8 mouse cellular contexts compared by ENCODE assay signal in the genomic region with DNA sequence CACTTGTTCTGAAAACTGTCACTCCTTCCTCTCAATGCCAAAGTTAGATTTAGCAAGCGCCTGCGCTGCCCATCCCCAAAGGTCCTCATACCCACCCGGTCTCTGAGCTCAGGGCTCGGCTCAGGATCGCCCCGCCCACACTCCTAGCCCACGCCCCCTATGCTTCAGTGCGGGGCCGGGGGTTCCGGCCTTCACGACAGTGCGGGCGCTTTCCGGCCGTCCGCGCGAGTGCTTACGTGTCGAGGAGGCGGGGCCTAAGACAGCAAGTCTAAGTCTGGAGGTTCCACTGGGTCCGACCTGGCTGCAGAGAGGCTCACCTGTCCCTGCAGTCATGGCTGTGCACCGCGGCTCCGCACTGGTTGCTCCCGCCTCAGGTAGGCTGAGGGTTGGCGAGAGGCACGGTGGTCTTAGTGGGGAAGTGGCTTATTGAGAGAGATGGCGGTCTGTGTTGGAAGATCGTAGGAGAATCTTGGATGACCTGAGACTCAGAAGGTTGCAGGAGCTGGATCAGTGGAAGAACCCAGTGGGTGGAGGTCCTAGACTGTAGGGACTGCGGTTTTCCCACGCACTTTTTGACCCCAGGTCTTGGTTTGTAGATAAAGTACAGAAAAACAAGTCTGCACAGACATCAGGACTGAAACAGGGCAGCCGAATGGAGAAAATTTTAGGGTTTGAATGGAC. TPM values are rescaled to one million over a fixed set of nuclear protein-coding genes. Genes with fewer than 3 reads are reported as not detected.
DNase-seq lines count a peak whose midpoint lies in the region; ATAC-seq and TF ChIP-seq lines count a peak whose summit lies in the region.

A gene (plus strand): TSS at position 233 of the 681 bp plus-strand sequence.

- peaks cover 8% of the 10 kb centered on the region; the same call in 1 of the 2 replicates for H3K79me2 ChIP-seq in liver, adult 2 months (ENCODE audit: control insufficient read depth, insufficient read depth, low read length)
- H3K79me2 ChIP-seq in myocyte (ENCODE audit: control insufficient read depth, insufficient read depth), result peaks cover 23% of the 10 kb centered on the region

- peaks cover 12% of the 10 kb centered on the region; the same call in 1 of the 2 replicates for H3K4me1 ChIP-seq in bone marrow macrophage, adult 2 months (ENCODE audit: control insufficient read depth, insufficient read depth, low read length)
- H3K4me1 ChIP-seq in embryonic fibroblast, embryonic 13.5 days (ENCODE audit: control insufficient read depth, insufficient read depth, low read length), result peaks cover 2% of the 10 kb centered on the region; the same call in 1 of the 2 replicates
- H3K4me1 ChIP-seq in heart, embryonic 10.5 days, result peaks cover 14% of the 10 kb centered on the region
- H3K4me1 ChIP-seq in kidney, embryonic 16.5 days (ENCODE audit: insufficient read depth, low read length), result peaks cover 23% of the 10 kb centered on the region
- peaks cover 7% of the 10 kb centered on the region; the same call in 1 of the 2 replicates for H3K4me1 ChIP-seq in liver, adult 2 months (ENCODE audit: control insufficient read depth, insufficient read depth, low read length)

- no peaks in the 10 kb centered on the region for H3K27me3 ChIP-seq in heart, embryonic 10.5 days (ENCODE audit: insufficient read depth, poor library complexity, severe bottlenecking)
- H3K27me3 ChIP-seq in kidney, embryonic 16.5 days (ENCODE audit: insufficient read depth, low read length), result no peaks in the 10 kb centered on the region
- H3K27me3 ChIP-seq in liver, adult 2 months (ENCODE audit: control insufficient read depth, insufficient read depth, low read length), result no peaks in the 10 kb centered on the region
- H3K27me3 ChIP-seq in myocyte (ENCODE audit: control insufficient read depth, insufficient read depth, insufficient read length), result no peaks in the 10 kb centered on the region
- H3K27me3 ChIP-seq in splenic B cell, adult 2 months (ENCODE audit: control insufficient read depth, insufficient read depth, low read length, poor library complexity, severe bottlenecking), result no peaks in the 10 kb centered on the region

- TF ChIP-seq CTCF in bone marrow macrophage, adult 2 months (IDR thresholded peaks at IDR 0.05; ENCODE audit: low read depth, low read length), result no peak
- TF ChIP-seq CTCF in embryonic fibroblast, embryonic 13.5 days (IDR thresholded peaks at IDR 0.05; ENCODE audit: borderline replicate concordance, insufficient read depth, low read length), result no peak
- no peak for TF ChIP-seq CTCF in liver, adult 2 months (IDR thresholded peaks at IDR 0.05; ENCODE audit: low read depth, low read length)

- peak within 1 kb of the TSS; percentile 93 for H3K9ac ChIP-seq in kidney, embryonic 16.5 days (replicated peaks; ENCODE audit: low read length)
- peak within 1 kb of the TSS; percentile 82 for H3K9ac ChIP-seq in liver, adult 2 months (ENCODE audit: low read depth, low read length)

- peak within 1 kb of the TSS; percentile 87 for H3K4me3 ChIP-seq in bone marrow macrophage, adult 2 months (ENCODE audit: insufficient read depth, low read length)
- peak within 1 kb of the TSS; percentile 98 for H3K4me3 ChIP-seq in embryonic fibroblast, embryonic 13.5 days (ENCODE audit: insufficient read depth, low read length)
- peak within 1 kb of the TSS; percentile 90 for H3K4me3 ChIP-seq in heart, embryonic 10.5 days
- peak within 1 kb of the TSS; percentile 82 for H3K4me3 ChIP-seq in kidney, embryonic 16.5 days (ENCODE audit: low read length)
- H3K4me3 ChIP-seq in liver, adult 2 months (ENCODE audit: insufficient read depth, low read depth, low read length), result peak within 1 kb of the TSS; percentile 68
- peak within 1 kb of the TSS; percentile 67 for H3K4me3 ChIP-seq in myocyte

- H3K4me2 ChIP-seq in kidney, embryonic 16.5 days (replicated peaks; ENCODE audit: low read depth, low read length), result peak within 1 kb of the TSS; percentile 76
- H3K4me2 ChIP-seq in myocyte (ENCODE audit: low read depth), result peak within 1 kb of the TSS; percentile 96

- peak; percentile 97 for ATAC-seq in kidney, embryonic 16.5 days (ENCODE audit: low FRiP score, low TSS enrichment)

- H3K9me3 ChIP-seq in heart, embryonic 10.5 days, result no peaks in the 10 kb centered on the region
- no peaks in the 10 kb centered on the region for H3K9me3 ChIP-seq in kidney, embryonic 16.5 days (ENCODE audit: low read length)

- peak within 1 kb of the TSS; percentile 45 for H3K27ac ChIP-seq in bone marrow macrophage, adult 2 months (ENCODE audit: insufficient read depth, low read depth, low read length)
- no peak within 1 kb of the TSS for H3K27ac ChIP-seq in embryonic fibroblast, embryonic 13.5 days (ENCODE audit: insufficient read depth, low read length)
- H3K27ac ChIP-seq in heart, embryonic 10.5 days, result peak within 1 kb of the TSS; percentile 92
- H3K27ac ChIP-seq in kidney, embryonic 16.5 days (ENCODE audit: low read length), result peak within 1 kb of the TSS; percentile 72
- H3K27ac ChIP-seq in liver, adult 2 months (replicated peaks; ENCODE audit: insufficient read depth, low read depth, low read length), result peak within 1 kb of the TSS; percentile 73

- H3K36me3 ChIP-seq in heart, embryonic 10.5 days, result peaks cover 21% of the 10 kb centered on the region
- H3K36me3 ChIP-seq in kidney, embryonic 16.5 days (ENCODE audit: insufficient read depth, low read length), result peaks cover 18% of the 10 kb centered on the region
- peaks cover 12% of the 10 kb centered on the region; the same call in 1 of the 2 replicates for H3K36me3 ChIP-seq in liver, adult 2 months (ENCODE audit: control insufficient read depth, insufficient read depth, low read length)
- peaks cover 4% of the 10 kb centered on the region for H3K36me3 ChIP-seq in myocyte (ENCODE audit: control insufficient read depth, insufficient read depth)
- H3K36me3 ChIP-seq in splenic B cell, adult 2 months (ENCODE audit: control insufficient read depth, insufficient read depth, low read length, poor library complexity, severe bottlenecking), result no peaks in the 10 kb centered on the region

- peak within 1 kb of the TSS; percentile 26 for H3ac ChIP-seq in myocyte (ENCODE audit: control insufficient read depth, insufficient read length)

- TF ChIP-seq POLR2A in bone marrow macrophage, adult 2 months (IDR thresholded peaks at IDR 0.05; ENCODE audit: borderline replicate concordance, low read depth, low read length), result no peak
- peak; percentile 93 for TF ChIP-seq POLR2A in embryonic fibroblast, embryonic 13.5 days (IDR thresholded peaks at IDR 0.05; ENCODE audit: low read depth, low read length)
- peak; percentile 96 for TF ChIP-seq POLR2A in liver, adult 2 months (IDR thresholded peaks at IDR 0.05; ENCODE audit: extremely low read depth, insufficient read depth, low read length)
- peak; percentile 90 for TF ChIP-seq POLR2A in myocyte (IDR thresholded peaks at IDR 0.05; ENCODE audit: insufficient read length, low read depth)

- WGBS in heart, embryonic 10.5 days, result 2% methylated on average over 33 of the region's 33 CpGs
- WGBS in kidney, embryonic 16.5 days, result under 1% methylated on average over 33 of the region's 33 CpGs
- under 1% methylated on average over 33 of the region's 33 CpGs for WGBS in liver, adult 2 months

- DNase-seq in A20 (ENCODE audit: low read depth, low spot score), result peak; percentile 91
- DNase-seq in heart, embryonic 10.5 days (ENCODE audit: low spot score), result peak; percentile 98
- peak; percentile 87 for DNase-seq in liver, adult 2 months (ENCODE audit: extremely low read depth, low read depth, low spot score)
- DNase-seq in splenic B cell, adult 2 months (ENCODE audit: low read depth, low spot score), result peak; percentile 96

TF ChIP-seq in myocyte, 11 proteins besides CTCF, POLR2A, EP300 and RAD21:
- TF ChIP-seq CEBPB (IDR thresholded peaks at IDR 0.05; ENCODE audit: insufficient read depth, poor library complexity, severe bottlenecking), result no peak
- TF ChIP-seq REST (IDR thresholded peaks at IDR 0.05; ENCODE audit: insufficient read depth, insufficient read length), result no peak
- peak; percentile 32 for TF ChIP-seq SRF (IDR thresholded peaks at IDR 0.05; ENCODE audit: control insufficient read depth, insufficient read length, low read depth)
- no peak for TF ChIP-seq MAX (IDR thresholded peaks at IDR 0.05; ENCODE audit: low read depth)
- peak; percentile 88 for TF ChIP-seq POLR2AphosphoS2 (IDR thresholded peaks at IDR 0.05; ENCODE audit: insufficient read length, low read depth)
- no peak for TF ChIP-seq USF1 (IDR thresholded peaks at IDR 0.05; ENCODE audit: low read depth)
- no peak for TF ChIP-seq E2F4 (IDR thresholded peaks at IDR 0.05; ENCODE audit: insufficient read depth)
- TF ChIP-seq MYOD1 (IDR thresholded peaks at IDR 0.05; ENCODE audit: control insufficient read depth in 1 of 3, insufficient read length in 2 of 3, low read depth in 2 of 3), result peak in 1 of 3 experiments; percentile 32
- TF ChIP-seq MYOG (IDR thresholded peaks at IDR 0.05; ENCODE audit: control insufficient read depth in 1 of 3, insufficient read depth in 1 of 3, insufficient read length in 2 of 3, low read depth in 2 of 3), result no peak
- TF ChIP-seq TCF12 (IDR thresholded peaks at IDR 0.05; ENCODE audit: insufficient read depth, poor library complexity, severe bottlenecking), result no peak
- no peak for TF ChIP-seq TCF3 (IDR thresholded peaks at IDR 0.05; ENCODE audit: insufficient read length, low read depth)

RNA-seq across cellular contexts. Expression of the gene that starts here (rescaled TPM):
- polyA plus RNA-seq in bone marrow macrophage, adult 2 months (2012; ENCODE audit: insufficient read depth, insufficient read length, missing spikeins), result 15.7 and 18.3 TPM in 2 replicates
- polyA plus RNA-seq in embryonic fibroblast, embryonic 13.5 days (2011; ENCODE audit: insufficient read length, low read depth, missing spikeins), result 60.6 and 67.0 TPM in 2 replicates
- 28.6 and 29.2 TPM in 2 replicates for polyA plus RNA-seq in heart, embryonic 10.5 days (2016; fragmentation: Nextera tagmentation; extraction: Ambion mirVana)
- 31.4 and 35.6 TPM in 2 replicates for polyA plus RNA-seq in kidney, embryonic 16.5 days (2015; fragmentation: Nextera tagmentation; extraction: Ambion mirVana)
- 71.0 and 80.9 TPM in 2 replicates for total RNA-seq in liver, adult 2 months (2014; rRNA removed)
- 62.4 and 67.3 TPM in 2 replicates for polyA plus RNA-seq in liver, adult 2 months (2012; rRNA removed)
- 17.5 TPM for polyA plus RNA-seq in myocyte (2012; fragmentation: generic; extraction: Trizol)
